Mouse (Mus musculus) heart, postnatal 10 days (tissue): Measurements from ENCODE around the gene Sspn. TPM values are rescaled to one million over a fixed set of nuclear protein-coding genes. Genes with fewer than 3 reads are reported as not detected.
A peak's percentile ranks its signal among the peaks of the same experiment; 100 is the strongest.

ENCODE experiments used
- DNase-seq, 2 experiments: peaks; one replicate each; pipeline ENCODE4 v3.0.0; 2021
- intact Hi-C: fragments of 180-260 bp; cut with DNase I; formaldehyde crosslinking; loops from one replicate; pipeline ENCODE4 v1.15.1; 2025
- total RNA-seq, 2 experiments: library from RNA; stranded (reverse); gene quantifications; 2 replicates each; pipeline ENCODE4 v1.2.3; 2021

Gene Sspn
- total RNA-seq, 2 experiments from 2014 or later, result 122 to 147 TPM

GRCm38 (mm10) chr6:146009163-146009915, 77.9 kb downstream of the Sspn start:
- intact Hi-C loops, result no loop called here
- DNase-seq, result no peak

GRCm38 (mm10) chr6:146010093-146010764, 78.8 kb downstream of the Sspn start:
- DNase-seq, result peak; percentile 82 to 84
- intact Hi-C loops, result no loop called here

- DNase-seq, result no peak
- intact Hi-C loops, result no loop called here
These were observed 82.9 kb downstream of the Sspn start for GRCm38 (mm10) chr6:146014312-146014711.

Other genes starting within 250 kb of the Sspn start
- gene Rassf8, start 184.9 kb upstream of the Sspn start, total RNA-seq, result 10 to 100 TPM; 75.4 to 82.3 TPM
- 10 to 100 TPM; 15.9 to 17.4 TPM for gene Bhlhe41, start 66.1 kb upstream of the Sspn start, total RNA-seq